Mouse (Mus musculus) adrenal gland, postnatal 25 days (tissue): ENCODE measurements at regions not wholly inside any gene's neighbourhood (a gene's known extent, or its start where the extent isn't known, plus 50 kb on each side); places are given as distances from the start of the nearest gene placed in this dataset.

Experiments used
- DNase-seq: peaks from one replicate; pipeline ENCODE4 v3.0.0; 2021; ENCODE audit warnings: mixed read lengths

GRCm38 (mm10) chr13:117334125-117334524 is 113.2 kb upstream of the Gm17509 start:
- no peak for DNase-seq

- DNase-seq: no peak
Observed at GRCm38 (mm10) chr13:117334539-117334938, 113.7 kb upstream of the Gm17509 start.

GRCm38 (mm10) chr13:117381086-117381595 is 160.3 kb upstream of the Gm17509 start:
- no peak for DNase-seq

- DNase-seq: no peak
Observed at GRCm38 (mm10) chr13:117383480-117384137, 162.7 kb upstream of the Gm17509 start.

GRCm38 (mm10) chr13:117390287-117390686 is 169.4 kb upstream of the Gm17509 start:
- no peak for DNase-seq

GRCm38 (mm10) chr13:117393488-117393887 is 172.6 kb upstream of the Gm17509 start:
- DNase-seq: no peak

- no peak for DNase-seq
Observed at GRCm38 (mm10) chr13:117401245-117401644, 180.4 kb upstream of the Gm17509 start.

- no peak for DNase-seq
Observed at GRCm38 (mm10) chr13:117409940-117410339, 189.1 kb upstream of the Gm17509 start.

GRCm38 (mm10) chr13:117413616-117414015 is 188.5 kb upstream of the Hcn1 start:
- no peak for DNase-seq

- DNase-seq: no peak
Observed at GRCm38 (mm10) chr13:117423558-117423957, 178.6 kb upstream of the Hcn1 start.

GRCm38 (mm10) chr13:117425015-117425414 is 177.1 kb upstream of the Hcn1 start:
- DNase-seq: no peak

- DNase-seq: no peak
Observed at GRCm38 (mm10) chr13:117467407-117467806, 134.7 kb upstream of the Hcn1 start.

- DNase-seq: no peak
Observed at GRCm38 (mm10) chr13:117472726-117473125, 129.4 kb upstream of the Hcn1 start.

- no peak for DNase-seq
Observed at GRCm38 (mm10) chr13:117482624-117483023, 119.5 kb upstream of the Hcn1 start.

GRCm38 (mm10) chr13:117508746-117509145 is 93.4 kb upstream of the Hcn1 start:
- DNase-seq: no peak

GRCm38 (mm10) chr13:117550108-117550507 is 52.0 kb upstream of the Hcn1 start:
- DNase-seq: peak; percentile 35
